Mouse (Mus musculus): ENCODE data around the gene Perm1.

DNA sequence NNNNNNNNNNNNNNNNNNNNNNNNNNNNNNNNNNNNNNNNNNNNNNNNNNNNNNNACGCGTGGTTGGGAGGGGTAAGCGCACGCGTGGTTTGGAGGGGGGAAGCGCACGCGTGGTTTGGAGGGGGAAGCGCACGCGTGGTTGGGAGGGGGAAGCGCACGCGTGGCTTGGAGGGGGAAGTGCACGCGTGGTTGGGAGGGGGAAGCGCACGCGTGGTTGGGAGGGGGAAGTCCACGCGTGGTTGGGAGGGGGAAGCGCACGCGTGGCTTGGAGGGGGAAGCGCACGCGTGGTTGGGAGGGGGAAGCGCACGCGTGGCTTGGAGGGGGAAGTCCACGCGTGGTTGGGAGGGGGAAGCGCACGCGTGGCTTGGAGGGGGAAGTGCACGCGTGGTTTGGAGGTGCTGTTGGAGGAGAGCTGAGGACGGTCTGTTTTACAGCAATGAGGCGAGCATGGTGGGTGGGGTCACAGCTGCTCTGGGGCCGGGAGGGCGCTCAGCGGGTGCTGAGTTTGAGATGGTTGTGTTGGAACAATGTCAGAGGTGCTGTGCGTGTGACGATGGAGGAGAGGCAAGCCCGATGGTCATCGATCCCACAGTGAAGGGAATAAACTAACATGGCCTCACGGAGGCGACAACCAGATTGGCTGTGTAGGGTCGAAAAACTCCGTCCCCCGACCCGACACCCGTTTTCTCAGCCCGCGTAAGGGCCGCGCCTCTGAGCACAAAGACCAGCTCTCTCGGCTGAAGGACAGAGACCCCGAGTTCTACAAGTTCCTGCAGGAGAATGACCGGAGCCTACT is 21.2 kb downstream of the Perm1 start:
- no peak for TF ChIP-seq POLR2A (IDR thresholded peaks at IDR 0.05; ENCODE audit: extremely low read depth, insufficient read depth, low read length)
- no peak for TF ChIP-seq CTCF (IDR thresholded peaks at IDR 0.05; ENCODE audit: extremely low read depth, insufficient read depth, low read length)
